Mouse (Mus musculus): ENCODE measurements at regions not wholly inside any gene's neighbourhood (a gene's known extent, or its start where the extent isn't known, plus 50 kb on each side); places are given as distances from the start of the nearest gene placed in this dataset.

- intact Hi-C loops (cut with DNase I): loop anchor here (5.0 kb wide), 1 partner anchor 236 kb away; no protein-coding TSS in a partner anchor
- no peak for DNase-seq (ENCODE audit: low spot score in 2 of 2)
Measured at GRCm38 (mm10) chr1:35267883-35268282, 418.1 kb downstream of the Plekhb2 start.

DNA sequence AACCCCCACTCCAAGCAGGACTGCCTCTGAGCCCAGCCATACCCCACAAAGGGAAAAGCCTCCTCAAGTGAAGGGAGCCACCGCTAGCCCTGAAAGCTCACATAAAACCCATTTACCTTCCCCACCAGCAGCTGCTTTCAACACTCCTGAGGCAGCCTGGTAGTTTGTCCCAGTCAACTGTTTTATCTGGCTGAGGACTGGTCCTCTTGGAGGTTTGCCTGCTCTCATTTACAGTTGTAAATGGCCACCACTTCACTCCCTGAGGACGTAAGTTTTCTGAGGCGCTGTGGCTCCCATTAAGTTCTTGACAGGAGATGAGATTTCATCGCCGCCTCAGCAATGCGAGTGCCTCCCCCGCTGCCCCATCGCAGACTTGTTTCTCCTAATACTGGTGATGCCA, 425.2 kb downstream of the Plekhb2 start:
- intact Hi-C loops (cut with DNase I): no loop called here
- no peak for DNase-seq (ENCODE audit: low spot score in 2 of 2)
